Mouse (Mus musculus) CH12.LX (cell line): ENCODE results near the gene Riox1.

Experiments
- BHLHE40 ChIP-seq: IDR thresholded peaks from 2 replicates; pipeline ENCODE4 v1.6.1; 2011; ENCODE audit warnings: mild to moderate bottlenecking, low read depth, low read length, improper control_type of control experiment
- CTCF ChIP-seq, 2 experiments: IDR thresholded peaks in 1 of 2; conservative IDR thresholded peaks in 1 of 2; 2 replicates each; pipeline ENCODE4 v1.5.1; 2011 to 2012; ENCODE audit warnings: low read depth in 2 of 2, low read length in 2 of 2, improper control_type of control experiment in 1 of 2, inconsistent platforms in 1 of 2, mild to moderate bottlenecking in 1 of 2, moderate library complexity in 1 of 2
- ETS1 ChIP-seq: conservative IDR thresholded peaks from 2 replicates; pipeline ENCODE4 v1.6.1; 2012; ENCODE audit warnings: low read depth, mild to moderate bottlenecking, inconsistent platforms, low read length, improper control_type of control experiment, moderate library complexity
- HCFC1 ChIP-seq: IDR thresholded peaks from 2 replicates; pipeline ENCODE4 v1.6.1; 2012; ENCODE audit warnings: low read depth, mild to moderate bottlenecking, inconsistent platforms, low read length, improper control_type of control experiment
- JUND ChIP-seq: conservative IDR thresholded peaks from 2 replicates; pipeline ENCODE4 v1.6.1; 2011; ENCODE audit warnings: low read depth, low read length, improper control_type of control experiment
- MAFK ChIP-seq: IDR thresholded peaks from 2 replicates; pipeline ENCODE4 v1.6.1; 2011; ENCODE audit warnings: low read length, improper control_type of control experiment; ENCODE audit not compliant: insufficient replicate concordance
- MEF2A ChIP-seq: IDR thresholded peaks from 2 replicates; pipeline ENCODE4 v1.6.1; 2014; ENCODE audit warnings: low read depth, mild to moderate bottlenecking, inconsistent platforms, low read length, improper control_type of control experiment, borderline replicate concordance
- POLR2A ChIP-seq: IDR thresholded peaks from 2 replicates; pipeline ENCODE4 v1.6.1; 2011; ENCODE audit warnings: low read depth, mild to moderate bottlenecking, improper control_type of control experiment, low read length
- ZC3H11A ChIP-seq: IDR thresholded peaks from 2 replicates; pipeline ENCODE4 v1.6.1; 2012; ENCODE audit warnings: low read depth, mild to moderate bottlenecking, inconsistent platforms, low read length, improper control_type of control experiment
- ZNF384 ChIP-seq: IDR thresholded peaks from 2 replicates; pipeline ENCODE4 v1.6.1; 2012; ENCODE audit warnings: low read depth, low read length, improper control_type of control experiment, inconsistent platforms

- TF ChIP-seq ZC3H11A (peak; percentile 39; the same call in 1 of the 2 replicates), CTCF (conservative IDR thresholded peaks at IDR 0.05 in 1 of 2, IDR thresholded peaks at IDR 0.05 in 1 of 2; ENCODE audit: low read depth in 2 of 2, low read length in 2 of 2) (peak; percentile 45 to 92; a peak in 3 of 4 replicates), BHLHE40 (0 out of 2 replicates have a peak, but pooled peaks have one; percentile 22), MAFK (no peak), HCFC1 (no peak), JUND (no peak), MEF2A (0 out of 2 replicates have a peak, but pooled peaks have one; percentile 23), POLR2A (no peak), ETS1 (no peak), ZNF384 (no peak)
These were observed 21.7 kb downstream of the Riox1 start for GRCm38 (mm10) chr12:83972117-83972516.
